Comparison of ENCODE assay signal across 21 mouse cellular contexts in the genomic region with DNA sequence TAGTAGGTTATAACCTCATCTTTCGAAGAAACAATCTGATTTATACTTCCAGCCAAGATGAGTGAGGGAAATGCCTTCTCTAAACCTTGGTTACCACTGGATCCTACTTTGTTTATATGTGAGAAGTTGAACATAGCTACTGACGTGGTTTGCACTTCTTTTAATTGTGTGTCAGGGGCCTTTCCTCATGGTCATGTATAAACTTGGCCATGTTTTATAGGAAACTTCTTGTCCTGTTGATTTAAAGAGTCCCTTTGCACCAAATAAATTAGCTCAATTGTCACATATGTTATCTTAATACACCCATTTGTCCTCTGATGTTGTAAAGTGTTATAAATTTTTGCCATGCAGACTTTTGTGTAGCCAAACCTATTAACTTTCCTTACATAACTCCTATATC. TPM values are rescaled to one million over a fixed set of nuclear protein-coding genes. Genes with fewer than 3 reads are reported as not detected.
"Had no signal": no experiment of that assay in that cellular context is flagged by ENCODE, and none has a peak within 500 bp of the region (broad histone marks: within the 10 kb centered on the region; RNA-seq: fewer than 3 reads in every experiment).

No protein-coding gene starts in this region.

- H3K4me3 ChIP-seq: liver, embryonic 13.5 days; liver, embryonic 15.5 days; megakaryocyte, embryonic 14.5 days; midbrain, embryonic 13.5 days; midbrain, embryonic 15.5 days; neural tube, embryonic 12.5 days; stomach, embryonic 15.5 days had no signal

- DNase-seq: liver; liver, embryonic 13.5 days; liver, postnatal 0 days; right cerebral cortex, postnatal 14 days; thymus, adult 2 months; thymus, postnatal 25 days; thymus, postnatal 4 days had no signal

- H3K36me3 ChIP-seq: liver, embryonic 13.5 days; liver, embryonic 15.5 days; midbrain, embryonic 13.5 days; midbrain, embryonic 15.5 days; neural tube, embryonic 12.5 days; stomach, embryonic 15.5 days had no signal

- H3K27ac ChIP-seq: liver, embryonic 13.5 days; liver, embryonic 15.5 days; macrophage; midbrain, embryonic 13.5 days; midbrain, embryonic 15.5 days; neural tube, embryonic 12.5 days; stomach, embryonic 15.5 days; stomach, postnatal 0 days had no signal

- H3K4me1 ChIP-seq: liver, embryonic 13.5 days; liver, embryonic 15.5 days; megakaryocyte, embryonic 14.5 days; midbrain, embryonic 13.5 days; midbrain, embryonic 15.5 days; neural tube, embryonic 12.5 days; stomach, embryonic 15.5 days had no signal

- H3K9me3 ChIP-seq: liver, embryonic 13.5 days; liver, embryonic 15.5 days; midbrain, embryonic 13.5 days; midbrain, embryonic 15.5 days; neural tube, embryonic 12.5 days; stomach, embryonic 15.5 days had no signal

- H3K27me3 ChIP-seq: liver, embryonic 13.5 days; liver, embryonic 15.5 days; megakaryocyte, embryonic 14.5 days; midbrain, embryonic 13.5 days; midbrain, embryonic 15.5 days; neural tube, embryonic 12.5 days; stomach, embryonic 15.5 days had no signal

- H3K9ac ChIP-seq: liver, embryonic 13.5 days; liver, embryonic 15.5 days; liver, postnatal 0 days; midbrain, embryonic 13.5 days; midbrain, embryonic 15.5 days; neural tube, embryonic 12.5 days; stomach, embryonic 15.5 days had no signal

- ATAC-seq: liver, postnatal 0 days; midbrain, embryonic 13.5 days; midbrain, embryonic 15.5 days had no signal

- H3K4me2 ChIP-seq: liver, embryonic 11.5 days; liver, embryonic 13.5 days; liver, embryonic 15.5 days; midbrain, embryonic 11.5 days; midbrain, embryonic 13.5 days; midbrain, embryonic 15.5 days; neural tube, embryonic 12.5 days; stomach, embryonic 15.5 days had no signal

RNA-seq across cellular contexts. Expression of gene 1700012A03Rik, which starts 44.1 kb away (rescaled TPM):
- polyA plus RNA-seq: liver, embryonic 11.5 days; liver, embryonic 13.5 days; liver, embryonic 15.5 days; liver, postnatal 0 days; macrophage; midbrain, embryonic 11.5 days; midbrain, embryonic 13.5 days; midbrain, embryonic 15.5 days; midbrain, postnatal 0 days; neural tube, embryonic 12.5 days; neural tube, embryonic 14.5 days; spleen, adult 2 months; stomach, embryonic 15.5 days; stomach, postnatal 0 days; thymus, adult 2 months; urinary bladder, adult 2 months had no signal
